Mouse (Mus musculus) ES-E14 (cell line): ENCODE measurements at regions not wholly inside any gene's neighbourhood (a gene's known extent, or its start where the extent isn't known, plus 50 kb on each side); places are given as distances from the start of the nearest gene placed in this dataset.

Experiments used
- DNase-seq: peaks from one replicate; pipeline ENCODE4 v3.0.0-alpha.2; 2013; ENCODE audit warnings: low read depth, low spot score
- H3K27ac ChIP-seq: 2 replicates; pipeline ENCODE4 v1.5.1; 2012; ENCODE audit warnings: low read depth, mild to moderate bottlenecking, low read length, moderate library complexity, mixed read lengths; ENCODE audit not compliant: poor library complexity, insufficient read depth, severe bottlenecking
- H3K36me3 ChIP-seq: 2 replicates; pipeline ENCODE4 v1.6.1; 2012; ENCODE audit warnings: mild to moderate bottlenecking, low read length, moderate library complexity, mixed read lengths; ENCODE audit not compliant: control insufficient read depth, poor library complexity, insufficient read depth, severe bottlenecking
- H3K4me1 ChIP-seq, 2 experiments: fragments of 150-350 bp in 1 of 2; sonication (generic) in 1 of 2; 2 replicates each; pipeline ENCODE4 v1.6.1; 2012; ENCODE audit warnings: low read length in 2 of 2, mild to moderate bottlenecking in 1 of 2, mixed read lengths in 1 of 2; ENCODE audit not compliant: control insufficient read depth in 2 of 2, insufficient read depth in 2 of 2, poor library complexity in 1 of 2
- H3K4me3 ChIP-seq, 2 experiments: fragments of 150-350 bp in 1 of 2; sonication (generic) in 1 of 2; 2 replicates each; pipeline ENCODE4 v1.5.1; 2012; ENCODE audit warnings: low read length in 2 of 2, low read depth in 1 of 2, mild to moderate bottlenecking in 1 of 2, mixed read lengths in 1 of 2; ENCODE audit not compliant: insufficient read depth in 1 of 2, poor library complexity in 1 of 2, severe bottlenecking in 1 of 2
- H3K9ac ChIP-seq: 2 replicates; pipeline ENCODE4 v1.6.1; 2012; ENCODE audit warnings: low read depth, mild to moderate bottlenecking, low read length, mixed read lengths; ENCODE audit not compliant: poor library complexity, insufficient read depth, severe bottlenecking
- H3K9me3 ChIP-seq: fragments of 150-350 bp; sonication (generic); 2 replicates; pipeline ENCODE4 v1.6.1; 2012; ENCODE audit warnings: low read depth, mild to moderate bottlenecking, low read length; ENCODE audit not compliant: control insufficient read depth, insufficient read depth
- CHD2 ChIP-seq: IDR thresholded peaks from 2 replicates; pipeline ENCODE4 v1.6.1; 2014; ENCODE audit warnings: mild to moderate bottlenecking, low read depth, low read length, inconsistent platforms
- HCFC1 ChIP-seq: IDR thresholded peaks from 2 replicates; pipeline ENCODE4 v1.6.1; 2012; ENCODE audit warnings: low read length, inconsistent platforms, borderline replicate concordance; ENCODE audit not compliant: insufficient read depth
- MAFK ChIP-seq: IDR thresholded peaks from 2 replicates; pipeline ENCODE4 v1.6.1; 2014; ENCODE audit warnings: mild to moderate bottlenecking, low read depth, low read length, inconsistent platforms; ENCODE audit not compliant: insufficient read depth
- ZC3H11A ChIP-seq: IDR thresholded peaks from 2 replicates; pipeline ENCODE4 v1.6.1; 2012; ENCODE audit warnings: low read depth, mild to moderate bottlenecking, inconsistent platforms, low read length, borderline replicate concordance
- ZNF384 ChIP-seq: IDR thresholded peaks from 2 replicates; pipeline ENCODE4 v1.6.1; 2012; ENCODE audit warnings: low read depth, low read length, inconsistent platforms
- in situ Hi-C, 2 experiments: fragments of 600-800 bp; cut with MboI; formaldehyde crosslinking; loops; one replicate each; pipeline ENCODE4 v1.15.1; 2025; ENCODE audit warnings: low sequenced_read_pairs in 2 of 2, inconsistent platforms in 1 of 2; ENCODE audit not compliant: unreplicated experiment in 2 of 2

DNA sequence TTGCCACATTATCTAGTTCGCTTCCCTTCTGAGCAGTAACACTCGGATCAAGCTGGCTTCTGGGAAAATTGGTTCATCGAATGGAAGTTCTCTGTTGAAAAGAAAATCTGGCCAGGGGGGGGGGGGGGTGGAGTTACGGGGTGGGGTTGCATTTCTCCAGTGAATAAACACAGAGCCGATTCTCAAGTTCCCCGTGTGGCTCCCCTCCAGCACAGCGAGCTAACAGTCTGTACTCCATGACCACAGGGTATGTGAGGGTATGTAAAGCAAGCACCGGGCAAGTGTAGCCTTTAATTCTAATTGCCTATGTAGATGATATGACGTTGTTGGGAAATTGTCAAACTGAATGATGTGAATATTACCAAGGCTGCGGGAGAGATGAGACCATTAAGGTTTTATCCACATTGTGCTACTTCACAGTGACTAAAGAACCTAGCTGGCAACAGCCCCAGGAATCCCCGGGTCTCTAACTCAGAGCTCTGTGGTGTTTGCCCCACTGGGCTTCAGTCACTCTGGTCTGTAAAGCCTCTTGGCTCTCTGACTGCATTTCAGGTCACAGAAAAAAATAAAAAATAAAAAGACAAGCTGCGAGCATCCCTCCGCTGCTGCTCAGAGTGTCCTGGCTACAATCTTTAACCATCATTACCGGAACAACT is 203.1 kb downstream of the Cbln4 start:
- no peak overlapping the region for H3K4me3 ChIP-seq
- in situ Hi-C loops: no loop called here
- no peak overlapping the region for H3K9ac ChIP-seq
- peaks cover 0 to 2% of the 10 kb centered on the region in 2 experiments; a peak in 1 of 4 replicates for H3K4me1 ChIP-seq
- TF ChIP-seq MAFK: no peak
- TF ChIP-seq CHD2: no peak
- no peak for TF ChIP-seq HCFC1
- TF ChIP-seq ZNF384: no peak
- DNase-seq: no peak
- no peaks in the 10 kb centered on the region for H3K36me3 ChIP-seq
- H3K9me3 ChIP-seq: no peaks in the 10 kb centered on the region
- no peak overlapping the region for H3K27ac ChIP-seq

- TF ChIP-seq ZC3H11A (no peak), CHD2 (no peak), HCFC1 (no peak), MAFK (no peak), ZNF384 (no peak)
- no peak overlapping the region for H3K27ac ChIP-seq
- H3K36me3 ChIP-seq: no peaks in the 10 kb centered on the region
- H3K4me3 ChIP-seq: no peak overlapping the region
- in situ Hi-C loops: no loop called here
- no peaks in the 10 kb centered on the region for H3K4me1 ChIP-seq
- H3K9me3 ChIP-seq: no peaks in the 10 kb centered on the region
- no peak overlapping the region for H3K9ac ChIP-seq
- no peak for DNase-seq
Measured at GRCm38 (mm10) chr2:171822156-171822555, 221.1 kb downstream of the Cbln4 start.

DNA sequence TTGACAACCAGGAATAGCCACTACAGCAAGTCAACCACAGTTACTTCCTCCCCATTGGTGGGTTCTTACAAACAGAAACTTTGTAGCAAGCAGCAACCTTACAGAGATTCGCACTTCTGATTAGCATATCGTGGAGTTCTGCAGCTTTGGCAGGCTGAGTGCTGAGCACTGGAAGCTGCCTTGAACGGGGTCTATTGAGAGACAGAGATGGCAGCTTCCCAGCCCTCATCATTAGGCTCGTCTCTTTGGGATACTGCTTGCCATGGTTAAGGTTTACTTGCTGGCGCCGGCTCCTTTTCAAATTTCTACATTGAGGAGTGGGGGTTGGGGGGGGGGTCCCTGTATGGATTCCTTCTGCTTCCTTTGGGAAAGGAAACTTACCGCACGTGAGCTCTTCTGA is 224.8 kb downstream of the Cbln4 start:
- in situ Hi-C loops: no loop called here
- H3K9ac ChIP-seq: no peak overlapping the region
- TF ChIP-seq HCFC1 (no peak), ZC3H11A (no peak), CHD2 (no peak), MAFK (no peak), ZNF384 (no peak)
- no peaks in the 10 kb centered on the region for H3K36me3 ChIP-seq
- no peak for DNase-seq
- no peak overlapping the region for H3K4me3 ChIP-seq
- H3K27ac ChIP-seq: no peak overlapping the region
- H3K9me3 ChIP-seq: no peaks in the 10 kb centered on the region
- no peaks in the 10 kb centered on the region for H3K4me1 ChIP-seq

GRCm38 (mm10) chr2:171816685-171817419 is 226.4 kb downstream of the Cbln4 start:
- Histone ChIP-seq H3K9ac (no peak overlapping the region), H3K36me3 (no peaks in the 10 kb centered on the region), H3K4me3 (no peak overlapping the region), H3K4me1 (no peaks in the 10 kb centered on the region), H3K27ac (no peak overlapping the region), H3K9me3 (no peaks in the 10 kb centered on the region)
- TF ChIP-seq HCFC1: no peak
- TF ChIP-seq MAFK: no peak
- TF ChIP-seq ZNF384: no peak
- no peak for TF ChIP-seq CHD2
- TF ChIP-seq ZC3H11A: no peak
- no peak for DNase-seq
- in situ Hi-C loops: no loop called here

- DNase-seq: no peak
- Histone ChIP-seq H3K27ac (no peak overlapping the region), H3K4me3 (no peak overlapping the region)
Measured at GRCm38 (mm10) chr2:171812701-171813100, 230.6 kb downstream of the Cbln4 start.

More at GRCm38 (mm10) chr2:171812701-171813100, 230.6 kb downstream of the Cbln4 start:
- TF ChIP-seq CHD2 (no peak), ZNF384 (no peak), HCFC1 (no peak), ZC3H11A (no peak), MAFK (no peak)
- no peaks in the 10 kb centered on the region for H3K9me3 ChIP-seq
- H3K9ac ChIP-seq: no peak overlapping the region
- peaks cover 0 to 5% of the 10 kb centered on the region in 2 experiments; a peak in 1 of 4 replicates for H3K4me1 ChIP-seq
- in situ Hi-C loops: no loop called here
- H3K36me3 ChIP-seq: no peaks in the 10 kb centered on the region
